Mouse (Mus musculus): Measurements from ENCODE around the gene Nsdhl. TPM values are rescaled to one million over a fixed set of nuclear protein-coding genes. Genes with fewer than 3 reads are reported as not detected.
A peak's percentile ranks its signal among the peaks of the same experiment; 100 is the strongest.

Gene Nsdhl
- polyA plus RNA-seq, 1 experiment: 20.4 TPM

GRCm38 (mm10) chrX:72992291-72992919 is 74.0 kb downstream of the Nsdhl start:
- no peak for DNase-seq (ENCODE audit: low read depth, low spot score)
- WGBS: 59% methylated on average over 5 of the region's 5 CpGs

GRCm38 (mm10) chrX:72995542-72995941 is 77.2 kb downstream of the Nsdhl start:
- DNase-seq (ENCODE audit: low read depth, low spot score): no peak
- 28% methylated on average over 3 of the region's 3 CpGs for WGBS

- 80% methylated on average over 5 of the region's 5 CpGs for WGBS
- DNase-seq (ENCODE audit: low read depth, low spot score): no peak
Observed at GRCm38 (mm10) chrX:73003110-73003509, 84.8 kb downstream of the Nsdhl start.

- WGBS: 76% methylated on average over 4 of the region's 4 CpGs
- DNase-seq (ENCODE audit: low read depth, low spot score): no peak
Observed at GRCm38 (mm10) chrX:73005678-73006077, 87.3 kb downstream of the Nsdhl start.

- 14% methylated on average over 27 of the region's 27 CpGs for WGBS
- DNase-seq (ENCODE audit: low read depth, low spot score): peak; percentile 60
Observed at GRCm38 (mm10) chrX:73007597-73008479, 89.5 kb downstream of the Nsdhl start.

Other genes starting within 250 kb of the Nsdhl start
- gene Gabrq, start 93.4 kb upstream of the Nsdhl start, polyA plus RNA-seq (2012; rRNA removed): 0.02 and 0.08 TPM in 2 replicates
- gene Cetn2, start 146 bp upstream of the Nsdhl start, polyA plus RNA-seq (2012; rRNA removed): 4.8 and 5.9 TPM in 2 replicates
- gene Zfp185, start 68.8 kb downstream of the Nsdhl start, polyA plus RNA-seq (2012; rRNA removed): 0.32 and 0.36 TPM in 2 replicates
- gene Pnma5, start 118.5 kb downstream of the Nsdhl start, polyA plus RNA-seq (2012; rRNA removed): not detected in 2 replicates
- gene Pnma3, start 146.2 kb downstream of the Nsdhl start, polyA plus RNA-seq (2012; rRNA removed): 0.04 and 0.10 TPM in 2 replicates
- 0.32 TPM in 2 replicates for gene Xlr4a, start 163.9 kb downstream of the Nsdhl start, polyA plus RNA-seq (2012; rRNA removed)
- gene Xlr3a, start 178.5 kb downstream of the Nsdhl start, polyA plus RNA-seq (2012; rRNA removed): 0.55 and 0.92 TPM in 2 replicates
- 0.05 and 0.10 TPM in 2 replicates for gene Gm14685, start 198.5 kb downstream of the Nsdhl start, polyA plus RNA-seq (2012; rRNA removed)
- gene Xlr5b, start 230.2 kb downstream of the Nsdhl start, polyA plus RNA-seq (2012; rRNA removed): 0.07 TPM in 1 of 2 replicates, not detected in the other
- not detected in 2 replicates for gene DXBay18, start 230.9 kb downstream of the Nsdhl start, polyA plus RNA-seq (2012; rRNA removed)